Mouse (Mus musculus) cerebellum, postnatal 4 days (tissue): ENCODE results near the gene Gm49405.
A peak's percentile ranks its signal among the peaks of the same experiment; 100 is the strongest.
"Not testable (repeated sequence)": the region's sequence is repeated elsewhere in the genome, so short reads cannot be mapped to it uniquely, and the experiment has no call there.

ENCODE experiments used
- DNase-seq, 2 experiments: peaks; one replicate each; pipeline ENCODE4 v3.0.0; 2022; ENCODE audit warnings: low spot score in 2 of 2, mixed read lengths in 1 of 2

The Gm49405 gene

GRCm38 (mm10) chr19:4013066-4013465 lies 12.6 kb downstream of the Gm49405 start:
- no peak for DNase-seq

GRCm38 (mm10) chr19:4014802-4015201 lies 14.4 kb downstream of the Gm49405 start:
- DNase-seq = no peak

- no peak for DNase-seq
Measured at GRCm38 (mm10) chr19:4015635-4016034, 15.2 kb downstream of the Gm49405 start.

GRCm38 (mm10) chr19:4017921-4018587 lies 17.6 kb downstream of the Gm49405 start:
- DNase-seq = no peak

GRCm38 (mm10) chr19:4018743-4019583 lies 18.5 kb downstream of the Gm49405 start:
- DNase-seq = peak in 1 of 2 experiments; percentile 73

GRCm38 (mm10) chr19:4023185-4023584 lies 22.8 kb downstream of the Gm49405 start:
- DNase-seq = no peak

GRCm38 (mm10) chr19:4027576-4027975 lies 27.1 kb downstream of the Gm49405 start:
- no peak for DNase-seq

GRCm38 (mm10) chr19:4032668-4033067 lies 32.2 kb downstream of the Gm49405 start:
- no peak for DNase-seq

- no peak for DNase-seq
Measured at GRCm38 (mm10) chr19:4033298-4033697, 32.9 kb downstream of the Gm49405 start.

- DNase-seq = no peak
Measured at GRCm38 (mm10) chr19:4033742-4034141, 33.3 kb downstream of the Gm49405 start.

GRCm38 (mm10) chr19:4036327-4037045 lies 36.1 kb downstream of the Gm49405 start:
- DNase-seq = no peak

- DNase-seq = not testable (repeated sequence)
Measured at GRCm38 (mm10) chr19:4037154-4037787, 36.8 kb downstream of the Gm49405 start.

- DNase-seq = peak; percentile 58 to 69
Measured at GRCm38 (mm10) chr19:4037788-4038232, 37.4 kb downstream of the Gm49405 start, which contains the start of gene Gstp1. Gene Gstp1 (minus strand): TSS chr19:4037985.

GRCm38 (mm10) chr19:4040941-4041340 lies 40.5 kb downstream of the Gm49405 start:
- DNase-seq = not testable (repeated sequence)

- not testable (repeated sequence) for DNase-seq
Measured at GRCm38 (mm10) chr19:4041500-4041899, 41.1 kb downstream of the Gm49405 start.

- DNase-seq = no peak
Measured at GRCm38 (mm10) chr19:4042124-4042523, 41.7 kb downstream of the Gm49405 start.

GRCm38 (mm10) chr19:4044109-4044508 lies 43.7 kb downstream of the Gm49405 start:
- DNase-seq = not testable (repeated sequence)

GRCm38 (mm10) chr19:4045966-4046865 lies 45.8 kb downstream of the Gm49405 start, which contains the start of gene Gstp2:
Gene Gstp2 (minus strand): TSS chr19:4046023.
- DNase-seq = peak in 1 of 2 experiments; percentile 55

- no peak for DNase-seq
Measured at GRCm38 (mm10) chr19:4046866-4047254, 46.4 kb downstream of the Gm49405 start.

GRCm38 (mm10) chr19:4047859-4048258 lies 47.4 kb downstream of the Gm49405 start:
- peak; percentile 59 to 79 for DNase-seq
